16 mouse cellular contexts compared by ENCODE assay signal in genomic region chr10:36803705-36804104, GRCm38 (mm10).
DNase-seq lines count a peak whose midpoint lies in the region; ATAC-seq and TF ChIP-seq lines count a peak whose summit lies in the region.
"Had no signal": no experiment of that assay in that cellular context is flagged by ENCODE, and none has a peak within 500 bp of the region (broad histone marks: within the 10 kb centered on the region; RNA-seq: fewer than 3 reads in every experiment).

No protein-coding gene starts in this region.

- no peak overlapping the region for H3K9ac ChIP-seq in lung, embryonic 14.5 days
- H3K9ac ChIP-seq in lung, postnatal 0 days (replicated peaks; ENCODE audit: low read depth) = no peak overlapping the region
- H3K9ac ChIP-seq: heart, embryonic 13.5 days; neural tube, embryonic 12.5 days had no signal

- ATAC-seq in lung, embryonic 14.5 days (ENCODE audit: insufficient read depth) = 0 out of 2 replicates have a peak, but pooled peaks have one; percentile 44
- no peak for ATAC-seq in lung, postnatal 0 days

- H3K4me2 ChIP-seq in lung, embryonic 14.5 days = no peak overlapping the region
- no peak overlapping the region for H3K4me2 ChIP-seq in lung, postnatal 0 days (replicated peaks; ENCODE audit: low read depth, low read length)
- H3K4me2 ChIP-seq: heart, embryonic 13.5 days; neural tube, embryonic 12.5 days had no signal

- H3K9me3 ChIP-seq in lung, embryonic 14.5 days (ENCODE audit: low read depth, low read length) = no peaks in the 10 kb centered on the region
- H3K9me3 ChIP-seq in lung, postnatal 0 days (ENCODE audit: low read length) = no peaks in the 10 kb centered on the region
- H3K9me3 ChIP-seq: heart, embryonic 13.5 days; neural tube, embryonic 12.5 days had no signal

- no peak overlapping the region for H3K4me3 ChIP-seq in lung, embryonic 14.5 days (ENCODE audit: low read depth, low read length)
- no peak overlapping the region for H3K4me3 ChIP-seq in lung, postnatal 0 days (ENCODE audit: low read depth, low read length)
- H3K4me3 ChIP-seq: heart, embryonic 13.5 days; left cerebral cortex, adult 2 months; neural tube, embryonic 12.5 days had no signal

- no peak for TF ChIP-seq EP300 in lung, postnatal 0 days (IDR thresholded peaks at IDR 0.05)

- no peaks in the 10 kb centered on the region for H3K27me3 ChIP-seq in lung, embryonic 14.5 days (ENCODE audit: insufficient read depth, low read length)
- H3K27me3 ChIP-seq in lung, postnatal 0 days (replicated peaks; ENCODE audit: insufficient read depth, low read length) = no peaks in the 10 kb centered on the region
- H3K27me3 ChIP-seq: heart, embryonic 13.5 days; neural tube, embryonic 12.5 days had no signal

- H3K4me1 ChIP-seq in lung, embryonic 14.5 days (ENCODE audit: insufficient read depth) = no peaks in the 10 kb centered on the region
- H3K4me1 ChIP-seq in lung, postnatal 0 days (ENCODE audit: insufficient read depth, low read depth, low read length) = no peaks in the 10 kb centered on the region
- H3K4me1 ChIP-seq: heart, embryonic 13.5 days; neural tube, embryonic 12.5 days had no signal

- H3K36me3 ChIP-seq in lung, embryonic 14.5 days (ENCODE audit: insufficient read depth) = no peaks in the 10 kb centered on the region
- no peaks in the 10 kb centered on the region for H3K36me3 ChIP-seq in lung, postnatal 0 days (ENCODE audit: insufficient read depth, low read length)
- H3K36me3 ChIP-seq: heart, embryonic 13.5 days; neural tube, embryonic 12.5 days had no signal

- peak; percentile 9 for DNase-seq in gastrocnemius, adult 18-20 months (ENCODE audit: low spot score)
- no peak for DNase-seq in gastrocnemius, postnatal 10 days
- DNase-seq in lung, embryonic 14.5 days = peak; percentile 4
- no peak for DNase-seq in lung, postnatal 0 days (ENCODE audit: low spot score)
- DNase-seq in embryo, embryonic 9.5 days (ENCODE audit: extremely low spot score) = peak; percentile 55
- DNase-seq in retina, postnatal 1 day = peak; percentile 49
- no peak for DNase-seq in adrenal gland, postnatal 10 days
- DNase-seq in Muller cell, postnatal 12 days (ENCODE audit: inconsistent ontology term) = no peak
- DNase-seq: B cell, adult 2 months; cerebellum, postnatal 14 days; gastrocnemius, postnatal 36 days; lung, adult 18-20 months; thymus, adult 2 months had no signal

- TF ChIP-seq CTCF in lung, embryonic 14.5 days (IDR thresholded peaks at IDR 0.05; ENCODE audit: low read depth) = peak; percentile 18; the same call in 1 of the 2 replicates
- TF ChIP-seq CTCF in lung, postnatal 0 days (IDR thresholded peaks at IDR 0.05) = no peak

- 15% methylated on average over 2 of the region's 2 CpGs for WGBS in lung, embryonic 14.5 days
- 16% methylated on average over 2 of the region's 2 CpGs for WGBS in lung, postnatal 0 days

- no peak overlapping the region for H3K27ac ChIP-seq in lung, embryonic 14.5 days (ENCODE audit: low read depth)
- no peak overlapping the region for H3K27ac ChIP-seq in lung, postnatal 0 days (ENCODE audit: low read length)
- H3K27ac ChIP-seq: heart, embryonic 13.5 days; left cerebral cortex, adult 2 months; neural tube, embryonic 12.5 days had no signal

Comparison
In these comparisons a context has a peak if more than half of its experiments do, and no peak if none do; other contexts are left out.
1. DNase-seq: peak in gastrocnemius, adult 18-20 months (single experiment), lung, embryonic 14.5 days (single experiment), embryo, embryonic 9.5 days (single experiment) and retina, postnatal 1 day (single experiment); none in gastrocnemius, postnatal 10 days (single experiment), lung, postnatal 0 days (single experiment), adrenal gland, postnatal 10 days (single experiment) and Muller cell, postnatal 12 days (single experiment).